Mouse (Mus musculus): ENCODE data around the gene Kif17. TPM values are rescaled to one million over a fixed set of nuclear protein-coding genes. Genes with fewer than 3 reads are reported as not detected.
"Not testable (repeated sequence)": the region's sequence is repeated elsewhere in the genome, so short reads cannot be mapped to it uniquely, and the experiment has no call there.

Kif17 gene
- polyA plus RNA-seq, 1 experiment from 2014 or later = 1.3 TPM

- not testable (repeated sequence) for ATAC-seq; H3K4me3 ChIP-seq (ENCODE audit: low read length); H3K4me2 ChIP-seq (ENCODE audit: low read depth, low read length); H3K9me3 ChIP-seq (ENCODE audit: control insufficient read depth, low read length); H3K9ac ChIP-seq (ENCODE audit: low read depth, low read length); H3K36me3 ChIP-seq (ENCODE audit: control insufficient read depth, insufficient read depth, low read length); H3K27me3 ChIP-seq (replicated peaks; ENCODE audit: control insufficient read depth, insufficient read depth, low read length); H3K27ac ChIP-seq (ENCODE audit: low read length)
- WGBS = 57% methylated on average over 8 of the region's 12 CpGs
- peaks cover 17% of the 10 kb centered on the region for H3K4me1 ChIP-seq (ENCODE audit: control insufficient read depth, insufficient read depth, low read length)
Observed at GRCm38 (mm10) chr4:138327155-138327554, 76.9 kb downstream of the Kif17 start.

DNA sequence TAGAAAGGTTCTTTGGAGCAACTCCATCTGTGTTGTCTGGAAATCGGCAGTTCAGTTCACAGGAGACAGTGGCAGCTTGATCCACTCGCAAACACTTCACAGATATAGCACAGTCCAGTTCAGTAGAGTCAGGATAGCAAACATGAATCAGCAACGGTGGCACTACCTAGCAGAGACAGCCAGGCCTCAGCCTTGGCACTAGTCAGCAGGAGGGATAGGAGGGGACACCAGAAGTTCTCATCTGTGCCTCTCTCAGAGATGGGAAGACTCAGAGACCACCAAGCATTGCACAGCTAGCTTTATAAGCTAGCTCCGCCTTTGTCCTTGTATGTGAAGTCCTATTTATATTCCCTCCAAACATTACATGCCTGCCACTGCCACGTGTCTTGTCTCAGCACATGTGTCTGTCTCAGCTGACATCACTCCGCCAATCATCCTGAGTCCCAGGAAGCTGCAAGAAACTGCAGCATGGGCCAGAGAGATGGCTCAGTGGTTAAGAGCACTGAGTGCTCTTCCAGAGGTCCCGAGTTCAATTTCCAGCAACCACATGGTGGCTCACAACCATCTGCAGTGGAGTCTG is 77.7 kb downstream of the Kif17 start:
- Histone ChIP-seq H3K4me2 (ENCODE audit: low read depth, low read length) (peak overlapping the region; percentile 22; the same call in 1 of the 2 replicates), H3K27ac (ENCODE audit: low read length) (no peak overlapping the region), H3K9me3 (ENCODE audit: control insufficient read depth, low read length) (no peaks in the 10 kb centered on the region), H3K36me3 (ENCODE audit: control insufficient read depth, insufficient read depth, low read length) (no peaks in the 10 kb centered on the region), H3K9ac (ENCODE audit: low read depth, low read length) (no peak overlapping the region), H3K27me3 (replicated peaks; ENCODE audit: control insufficient read depth, insufficient read depth, low read length) (no peaks in the 10 kb centered on the region), H3K4me3 (ENCODE audit: low read length) (peak overlapping the region; percentile 25; the same call in 1 of the 2 replicates), H3K4me1 (ENCODE audit: control insufficient read depth, insufficient read depth, low read length) (peaks cover 19% of the 10 kb centered on the region)
- 69% methylated on average over 7 of the region's 7 CpGs for WGBS
- ATAC-seq = no peak

DNA sequence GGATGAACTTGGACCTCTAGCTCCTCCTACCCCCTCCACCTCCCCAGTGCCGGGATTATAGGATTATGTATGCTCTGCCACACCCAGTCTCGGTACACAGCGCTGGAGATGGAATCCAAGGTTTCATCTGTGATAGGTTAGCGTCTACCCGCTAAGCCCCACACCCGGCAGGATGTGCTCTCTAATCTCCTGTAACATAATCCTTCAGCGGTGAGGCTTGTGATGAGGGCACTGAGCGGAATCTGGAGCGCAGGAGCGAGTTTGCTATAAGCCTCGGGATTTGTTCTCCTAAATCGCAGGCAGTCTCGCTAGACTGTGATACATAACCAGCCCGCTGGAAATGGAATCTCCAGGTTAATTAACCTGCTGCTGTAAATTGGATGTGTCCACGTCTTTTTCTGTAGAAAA is 80.0 kb downstream of the Kif17 start:
- 24% methylated on average over 15 of the region's 15 CpGs for WGBS
- H3K27ac ChIP-seq (ENCODE audit: low read length) = no peak overlapping the region
- H3K9ac ChIP-seq (ENCODE audit: low read depth, low read length) = no peak overlapping the region
- H3K27me3 ChIP-seq (replicated peaks; ENCODE audit: control insufficient read depth, insufficient read depth, low read length) = no peaks in the 10 kb centered on the region
- peaks cover 15% of the 10 kb centered on the region for H3K4me1 ChIP-seq (ENCODE audit: control insufficient read depth, insufficient read depth, low read length)
- H3K36me3 ChIP-seq (ENCODE audit: control insufficient read depth, insufficient read depth, low read length) = no peaks in the 10 kb centered on the region
- no peak for ATAC-seq
- no peak overlapping the region for H3K4me2 ChIP-seq (ENCODE audit: low read depth, low read length)
- no peak overlapping the region for H3K4me3 ChIP-seq (ENCODE audit: low read length)
- H3K9me3 ChIP-seq (ENCODE audit: control insufficient read depth, low read length) = no peaks in the 10 kb centered on the region

DNA sequence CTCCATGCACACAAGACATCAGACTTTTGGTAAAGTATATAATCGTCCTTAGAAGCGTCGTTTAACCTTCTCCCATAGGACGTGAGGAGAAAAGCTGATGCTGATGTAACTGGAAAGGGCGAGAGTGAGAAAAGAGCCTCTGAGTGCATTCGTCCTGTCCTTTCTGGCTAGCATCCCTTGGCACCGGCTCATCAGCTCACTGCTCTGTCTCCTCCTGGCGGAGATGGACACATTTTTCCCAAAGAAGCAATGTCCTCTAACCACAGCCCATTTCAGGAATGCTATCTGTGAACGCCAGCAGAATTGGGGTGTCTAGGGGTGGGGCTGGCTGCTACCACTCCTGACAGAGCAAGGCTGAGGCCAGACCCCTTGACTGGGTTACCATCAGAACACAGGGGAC is 81.4 kb downstream of the Kif17 start:
- no peaks in the 10 kb centered on the region for H3K27me3 ChIP-seq (replicated peaks; ENCODE audit: control insufficient read depth, insufficient read depth, low read length)
- H3K4me1 ChIP-seq (ENCODE audit: control insufficient read depth, insufficient read depth, low read length) = peaks cover 9% of the 10 kb centered on the region
- no peak overlapping the region for H3K4me3 ChIP-seq (ENCODE audit: low read length)
- 81% methylated on average over 9 of the region's 9 CpGs for WGBS
- ATAC-seq = no peak
- H3K36me3 ChIP-seq (ENCODE audit: control insufficient read depth, insufficient read depth, low read length) = no peaks in the 10 kb centered on the region
- no peak overlapping the region for H3K4me2 ChIP-seq (ENCODE audit: low read depth, low read length)
- no peak overlapping the region for H3K27ac ChIP-seq (ENCODE audit: low read length)
- H3K9ac ChIP-seq (ENCODE audit: low read depth, low read length) = no peak overlapping the region
- no peaks in the 10 kb centered on the region for H3K9me3 ChIP-seq (ENCODE audit: control insufficient read depth, low read length)

DNA sequence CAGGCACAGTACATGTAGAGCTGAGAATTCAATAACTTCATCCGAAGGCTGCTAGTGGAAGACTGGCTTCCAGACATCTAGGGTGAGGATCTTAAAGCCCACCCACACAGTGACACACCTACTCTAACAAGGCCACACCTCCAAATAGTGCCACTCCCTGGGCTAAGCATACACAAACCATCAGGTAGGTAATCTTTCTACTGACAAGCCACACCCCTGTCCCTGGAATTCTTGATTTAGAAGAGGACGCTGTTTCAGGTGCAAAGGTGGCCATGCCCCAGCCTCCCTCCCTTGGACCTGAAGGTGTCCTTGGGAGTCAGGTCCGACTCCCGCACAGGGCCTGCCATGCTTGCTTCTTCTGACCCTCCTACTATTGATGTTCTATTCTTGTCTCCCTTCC is 82.9 kb downstream of the Kif17 start:
- H3K27me3 ChIP-seq (replicated peaks; ENCODE audit: control insufficient read depth, insufficient read depth, low read length) = no peaks in the 10 kb centered on the region
- peak; percentile 85 for ATAC-seq
- H3K9me3 ChIP-seq (ENCODE audit: control insufficient read depth, low read length) = no peaks in the 10 kb centered on the region
- peak overlapping the region; percentile 19; the same call in 1 of the 2 replicates for H3K27ac ChIP-seq (ENCODE audit: low read length)
- 66% methylated on average over 4 of the region's 4 CpGs for WGBS
- H3K4me3 ChIP-seq (ENCODE audit: low read length) = no peak overlapping the region
- H3K4me1 ChIP-seq (ENCODE audit: control insufficient read depth, insufficient read depth, low read length) = peaks cover 9% of the 10 kb centered on the region
- no peaks in the 10 kb centered on the region for H3K36me3 ChIP-seq (ENCODE audit: control insufficient read depth, insufficient read depth, low read length)
- no peak overlapping the region for H3K9ac ChIP-seq (ENCODE audit: low read depth, low read length)
- H3K4me2 ChIP-seq (ENCODE audit: low read depth, low read length) = 0 out of 2 replicates have a peak overlapping the region, but pooled peaks have one; percentile 2

DNA sequence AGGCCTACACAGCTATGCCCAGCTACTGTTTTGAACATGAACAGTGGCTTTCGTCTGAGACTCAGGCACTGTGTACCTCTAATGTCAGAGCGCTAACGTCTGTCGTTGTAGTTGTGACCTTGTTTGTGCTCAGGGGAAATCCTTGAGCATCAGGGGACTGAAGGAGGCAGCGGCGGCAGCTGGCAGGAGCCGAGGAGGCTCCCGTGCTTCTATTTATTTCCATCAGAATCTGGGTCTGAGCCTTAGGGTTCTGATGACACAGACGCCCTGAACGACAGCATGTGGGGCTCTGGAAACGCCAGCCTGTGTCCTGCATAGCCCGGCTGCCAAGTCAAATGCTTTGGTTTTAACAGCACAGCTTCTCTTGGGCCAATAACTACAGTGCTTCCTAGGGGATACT is 84.8 kb downstream of the Kif17 start:
- 79% methylated on average over 12 of the region's 12 CpGs for WGBS
- no peaks in the 10 kb centered on the region for H3K36me3 ChIP-seq (ENCODE audit: control insufficient read depth, insufficient read depth, low read length)
- H3K4me3 ChIP-seq (ENCODE audit: low read length) = no peak overlapping the region
- ATAC-seq = no peak
- H3K27ac ChIP-seq (ENCODE audit: low read length) = no peak overlapping the region
- H3K4me2 ChIP-seq (ENCODE audit: low read depth, low read length) = no peak overlapping the region
- no peak overlapping the region for H3K9ac ChIP-seq (ENCODE audit: low read depth, low read length)
- no peaks in the 10 kb centered on the region for H3K27me3 ChIP-seq (replicated peaks; ENCODE audit: control insufficient read depth, insufficient read depth, low read length)
- no peaks in the 10 kb centered on the region for H3K9me3 ChIP-seq (ENCODE audit: control insufficient read depth, low read length)
- H3K4me1 ChIP-seq (ENCODE audit: control insufficient read depth, insufficient read depth, low read length) = peaks cover 9% of the 10 kb centered on the region

DNA sequence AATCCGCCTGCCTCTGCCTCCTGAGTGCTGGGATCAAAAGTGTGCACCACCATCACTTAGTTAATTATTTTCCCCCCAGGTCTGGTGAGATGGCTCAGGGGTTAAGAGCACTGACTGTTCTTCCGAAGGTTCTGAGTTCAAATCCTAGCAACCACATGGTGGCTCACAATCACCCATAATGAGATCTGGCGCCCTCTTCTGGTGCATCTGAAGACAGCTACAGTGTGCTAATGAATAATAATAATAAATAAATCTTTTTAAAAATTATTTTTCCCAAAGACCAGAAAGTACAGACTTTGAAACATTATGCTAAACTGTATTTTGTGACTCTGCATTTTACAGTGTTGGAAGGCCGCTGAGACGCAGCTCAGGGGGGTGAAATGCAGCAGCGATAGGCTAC is 85.4 kb downstream of the Kif17 start:
- Histone ChIP-seq H3K9me3 (ENCODE audit: control insufficient read depth, low read length) (no peaks in the 10 kb centered on the region), H3K9ac (ENCODE audit: low read depth, low read length) (no peak overlapping the region), H3K4me2 (ENCODE audit: low read depth, low read length) (no peak overlapping the region), H3K27ac (ENCODE audit: low read length) (no peak overlapping the region), H3K4me3 (ENCODE audit: low read length) (no peak overlapping the region), H3K36me3 (ENCODE audit: control insufficient read depth, insufficient read depth, low read length) (no peaks in the 10 kb centered on the region), H3K27me3 (replicated peaks; ENCODE audit: control insufficient read depth, insufficient read depth, low read length) (no peaks in the 10 kb centered on the region), H3K4me1 (ENCODE audit: control insufficient read depth, insufficient read depth, low read length) (peaks cover 9% of the 10 kb centered on the region)
- no peak for ATAC-seq
- WGBS = 87% methylated on average over 6 of the region's 6 CpGs

GRCm38 (mm10) chr4:138336876-138337275 is 86.6 kb downstream of the Kif17 start:
- no peak for ATAC-seq
- no peaks in the 10 kb centered on the region for H3K9me3 ChIP-seq (ENCODE audit: control insufficient read depth, low read length)

GRCm38 (mm10) chr4:138337341-138337740 is 87.1 kb downstream of the Kif17 start:
- H3K9me3 ChIP-seq (ENCODE audit: control insufficient read depth, low read length) = no peaks in the 10 kb centered on the region
- no peak overlapping the region for H3K4me2 ChIP-seq (ENCODE audit: low read depth, low read length)
- H3K4me1 ChIP-seq (ENCODE audit: control insufficient read depth, insufficient read depth, low read length) = peaks cover 11% of the 10 kb centered on the region
- H3K27ac ChIP-seq (ENCODE audit: low read length) = no peak overlapping the region
- no peaks in the 10 kb centered on the region for H3K36me3 ChIP-seq (ENCODE audit: control insufficient read depth, insufficient read depth, low read length)
- H3K9ac ChIP-seq (ENCODE audit: low read depth, low read length) = no peak overlapping the region
- H3K27me3 ChIP-seq (replicated peaks; ENCODE audit: control insufficient read depth, insufficient read depth, low read length) = no peaks in the 10 kb centered on the region
- ATAC-seq = no peak
- 70% methylated on average over 9 of the region's 9 CpGs for WGBS
- H3K4me3 ChIP-seq (ENCODE audit: low read length) = no peak overlapping the region

More at GRCm38 (mm10) chr4:138336876-138337275, 86.6 kb downstream of the Kif17 start:
- H3K36me3 ChIP-seq (ENCODE audit: control insufficient read depth, insufficient read depth, low read length) = no peaks in the 10 kb centered on the region
- H3K27me3 ChIP-seq (replicated peaks; ENCODE audit: control insufficient read depth, insufficient read depth, low read length) = no peaks in the 10 kb centered on the region
- H3K27ac ChIP-seq (ENCODE audit: low read length) = no peak overlapping the region
- 65% methylated on average over 5 of the region's 5 CpGs for WGBS
- H3K4me1 ChIP-seq (ENCODE audit: control insufficient read depth, insufficient read depth, low read length) = peaks cover 9% of the 10 kb centered on the region
- H3K4me2 ChIP-seq (ENCODE audit: low read depth, low read length) = no peak overlapping the region
- no peak overlapping the region for H3K4me3 ChIP-seq (ENCODE audit: low read length)
- no peak overlapping the region for H3K9ac ChIP-seq (ENCODE audit: low read depth, low read length)

- peaks cover 11% of the 10 kb centered on the region; the same call in 1 of the 2 replicates for H3K4me1 ChIP-seq (ENCODE audit: control insufficient read depth, insufficient read depth, low read length)
- no peak overlapping the region for H3K9ac ChIP-seq (ENCODE audit: low read depth, low read length)
- no peaks in the 10 kb centered on the region for H3K27me3 ChIP-seq (replicated peaks; ENCODE audit: control insufficient read depth, insufficient read depth, low read length)
- no peak overlapping the region for H3K4me2 ChIP-seq (ENCODE audit: low read depth, low read length)
- 41% methylated on average over 4 of the region's 4 CpGs for WGBS
- no peak for ATAC-seq
- H3K36me3 ChIP-seq (ENCODE audit: control insufficient read depth, insufficient read depth, low read length) = no peaks in the 10 kb centered on the region
- no peaks in the 10 kb centered on the region for H3K9me3 ChIP-seq (ENCODE audit: control insufficient read depth, low read length)
- H3K4me3 ChIP-seq (ENCODE audit: low read length) = no peak overlapping the region
- H3K27ac ChIP-seq (ENCODE audit: low read length) = no peak overlapping the region
Observed at GRCm38 (mm10) chr4:138339963-138340362, 89.7 kb downstream of the Kif17 start.

Data from intestine, embryonic 16.5 days (tissue).